Mouse (Mus musculus): ENCODE data around the gene Pbxip1. TPM values are rescaled to one million over a fixed set of nuclear protein-coding genes. Genes with fewer than 3 reads are reported as not detected.

Pbxip1 gene
- polyA plus RNA-seq, 1 experiment from 2014 or later: 7.6 TPM

GRCm38 (mm10) chr3:89456726-89457665 lies 20.5 kb downstream of the Pbxip1 start:
- Histone ChIP-seq H3K27me3 (ENCODE audit: control insufficient read depth, insufficient read depth, low read length) (no peaks in the 10 kb centered on the region), H3K36me3 (ENCODE audit: control insufficient read depth, insufficient read depth, low read length) (no peaks in the 10 kb centered on the region), H3K4me2 (ENCODE audit: low read length) (no peak overlapping the region), H3K9me3 (ENCODE audit: control insufficient read depth, low read length) (no peaks in the 10 kb centered on the region), H3K4me1 (ENCODE audit: control insufficient read depth, insufficient read depth, low read length) (peaks cover 8% of the 10 kb centered on the region; the same call in 1 of the 2 replicates), H3K4me3 (replicated peaks; ENCODE audit: low read depth, low read length) (no peak overlapping the region), H3K9ac (replicated peaks; ENCODE audit: low read length) (no peak overlapping the region), H3K27ac (replicated peaks; ENCODE audit: low read depth, low read length) (no peak overlapping the region)
- no peak for ATAC-seq (ENCODE audit: low FRiP score, low TSS enrichment)
- peak; percentile 80 for DNase-seq
- 31% methylated on average over 10 of the region's 10 CpGs for WGBS

- DNase-seq (no peak), ATAC-seq (ENCODE audit: low FRiP score, low TSS enrichment) (peak; percentile 23; the same call in 1 of the 2 replicates)
- Histone ChIP-seq H3K27me3 (ENCODE audit: control insufficient read depth, insufficient read depth, low read length) (no peaks in the 10 kb centered on the region), H3K36me3 (ENCODE audit: control insufficient read depth, insufficient read depth, low read length) (no peaks in the 10 kb centered on the region), H3K9me3 (ENCODE audit: control insufficient read depth, low read length) (no peaks in the 10 kb centered on the region), H3K9ac (replicated peaks; ENCODE audit: low read length) (no peak overlapping the region; the same call in 1 of the 2 replicates), H3K4me1 (ENCODE audit: control insufficient read depth, insufficient read depth, low read length) (peaks cover 8% of the 10 kb centered on the region; the same call in 1 of the 2 replicates), H3K4me2 (ENCODE audit: low read length) (peak overlapping the region; percentile 69), H3K27ac (replicated peaks; ENCODE audit: low read depth, low read length) (peak overlapping the region; percentile 91), H3K4me3 (replicated peaks; ENCODE audit: low read depth, low read length) (peak overlapping the region; percentile 65)
- whole genome bisulfite sequencing: 47% methylated on average over 13 of the region's 13 CpGs
These were observed 22.0 kb downstream of the Pbxip1 start for GRCm38 (mm10) chr3:89458372-89458964.

- Histone ChIP-seq H3K9me3 (ENCODE audit: control insufficient read depth, low read length) (no peaks in the 10 kb centered on the region), H3K27me3 (ENCODE audit: control insufficient read depth, insufficient read depth, low read length) (no peaks in the 10 kb centered on the region), H3K4me3 (replicated peaks; ENCODE audit: low read depth, low read length) (peak overlapping the region; percentile 65), H3K27ac (replicated peaks; ENCODE audit: low read depth, low read length) (peak overlapping the region; percentile 91), H3K4me1 (ENCODE audit: control insufficient read depth, insufficient read depth, low read length) (peaks cover 8% of the 10 kb centered on the region; the same call in 1 of the 2 replicates), H3K4me2 (ENCODE audit: low read length) (peak overlapping the region; percentile 69), H3K9ac (replicated peaks; ENCODE audit: low read length) (peak overlapping the region; percentile 87), H3K36me3 (ENCODE audit: control insufficient read depth, insufficient read depth, low read length) (peaks cover 6% of the 10 kb centered on the region; the same call in 1 of the 2 replicates)
- WGBS: 1% methylated on average over 36 of the region's 36 CpGs
- DNase-seq: peak; percentile 96
- ATAC-seq (ENCODE audit: low FRiP score, low TSS enrichment): peak; percentile 92
These were observed 22.7 kb downstream of the Pbxip1 start for GRCm38 (mm10) chr3:89458965-89459807.

GRCm38 (mm10) chr3:89468268-89468667 lies 31.8 kb downstream of the Pbxip1 start:
- Histone ChIP-seq H3K9me3 (ENCODE audit: control insufficient read depth, low read length) (no peaks in the 10 kb centered on the region), H3K27me3 (ENCODE audit: control insufficient read depth, insufficient read depth, low read length) (no peaks in the 10 kb centered on the region), H3K9ac (replicated peaks; ENCODE audit: low read length) (no peak overlapping the region), H3K36me3 (ENCODE audit: control insufficient read depth, insufficient read depth, low read length) (peaks cover 38% of the 10 kb centered on the region), H3K4me1 (ENCODE audit: control insufficient read depth, insufficient read depth, low read length) (no peaks in the 10 kb centered on the region), H3K4me3 (replicated peaks; ENCODE audit: low read depth, low read length) (no peak overlapping the region), H3K27ac (replicated peaks; ENCODE audit: low read depth, low read length) (no peak overlapping the region), H3K4me2 (ENCODE audit: low read length) (no peak overlapping the region)
- DNase-seq (no peak), ATAC-seq (ENCODE audit: low FRiP score, low TSS enrichment) (no peak)
- 50% methylated on average over 4 of the region's 4 CpGs for WGBS

- Histone ChIP-seq H3K36me3 (ENCODE audit: control insufficient read depth, insufficient read depth, low read length) (peaks cover 26% of the 10 kb centered on the region), H3K9ac (replicated peaks; ENCODE audit: low read length) (no peak overlapping the region), H3K27me3 (ENCODE audit: control insufficient read depth, insufficient read depth, low read length) (no peaks in the 10 kb centered on the region), H3K27ac (replicated peaks; ENCODE audit: low read depth, low read length) (no peak overlapping the region), H3K4me1 (ENCODE audit: control insufficient read depth, insufficient read depth, low read length) (no peaks in the 10 kb centered on the region), H3K4me2 (ENCODE audit: low read length) (no peak overlapping the region), H3K9me3 (ENCODE audit: control insufficient read depth, low read length) (no peaks in the 10 kb centered on the region), H3K4me3 (replicated peaks; ENCODE audit: low read depth, low read length) (no peak overlapping the region)
- ATAC-seq (ENCODE audit: low FRiP score, low TSS enrichment) (no peak), DNase-seq (no peak)
- 84% methylated on average over 7 of the region's 7 CpGs for WGBS
These were observed 35.8 kb downstream of the Pbxip1 start for GRCm38 (mm10) chr3:89472280-89472679.

GRCm38 (mm10) chr3:89473838-89474237 lies 37.3 kb downstream of the Pbxip1 start:
- Histone ChIP-seq H3K9ac (replicated peaks; ENCODE audit: low read length) (no peak overlapping the region), H3K4me3 (replicated peaks; ENCODE audit: low read depth, low read length) (no peak overlapping the region), H3K27me3 (ENCODE audit: control insufficient read depth, insufficient read depth, low read length) (no peaks in the 10 kb centered on the region)

GRCm38 (mm10) chr3:89479055-89479454 lies 42.5 kb downstream of the Pbxip1 start:
- ATAC-seq (ENCODE audit: low FRiP score, low TSS enrichment) (no peak), DNase-seq (no peak)
- H3K36me3 ChIP-seq (ENCODE audit: control insufficient read depth, insufficient read depth, low read length): no peaks in the 10 kb centered on the region
- no peaks in the 10 kb centered on the region for H3K27me3 ChIP-seq (ENCODE audit: control insufficient read depth, insufficient read depth, low read length)
- no peaks in the 10 kb centered on the region for H3K4me1 ChIP-seq (ENCODE audit: control insufficient read depth, insufficient read depth, low read length)
- H3K9ac ChIP-seq (replicated peaks; ENCODE audit: low read length): no peak overlapping the region
- H3K4me2 ChIP-seq (ENCODE audit: low read length): no peak overlapping the region
- H3K27ac ChIP-seq (replicated peaks; ENCODE audit: low read depth, low read length): no peak overlapping the region
- H3K4me3 ChIP-seq (replicated peaks; ENCODE audit: low read depth, low read length): no peak overlapping the region
- H3K9me3 ChIP-seq (ENCODE audit: control insufficient read depth, low read length): no peaks in the 10 kb centered on the region
- 76% methylated on average over 6 of the region's 6 CpGs for WGBS

More at GRCm38 (mm10) chr3:89473838-89474237, 37.3 kb downstream of the Pbxip1 start:
- ATAC-seq (ENCODE audit: low FRiP score, low TSS enrichment) (no peak), DNase-seq (no peak)
- Histone ChIP-seq H3K36me3 (ENCODE audit: control insufficient read depth, insufficient read depth, low read length) (peaks cover 12% of the 10 kb centered on the region), H3K4me1 (ENCODE audit: control insufficient read depth, insufficient read depth, low read length) (no peaks in the 10 kb centered on the region), H3K27ac (replicated peaks; ENCODE audit: low read depth, low read length) (no peak overlapping the region), H3K4me2 (ENCODE audit: low read length) (no peak overlapping the region), H3K9me3 (ENCODE audit: control insufficient read depth, low read length) (no peaks in the 10 kb centered on the region)
- 81% methylated on average over 6 of the region's 6 CpGs for WGBS

GRCm38 (mm10) chr3:89481488-89481887 lies 45.0 kb downstream of the Pbxip1 start:
- Histone ChIP-seq H3K4me3 (replicated peaks; ENCODE audit: low read depth, low read length) (no peak overlapping the region), H3K9me3 (ENCODE audit: control insufficient read depth, low read length) (no peaks in the 10 kb centered on the region), H3K9ac (replicated peaks; ENCODE audit: low read length) (no peak overlapping the region), H3K4me2 (ENCODE audit: low read length) (no peak overlapping the region), H3K4me1 (ENCODE audit: control insufficient read depth, insufficient read depth, low read length) (no peaks in the 10 kb centered on the region), H3K36me3 (ENCODE audit: control insufficient read depth, insufficient read depth, low read length) (no peaks in the 10 kb centered on the region), H3K27ac (replicated peaks; ENCODE audit: low read depth, low read length) (no peak overlapping the region), H3K27me3 (ENCODE audit: control insufficient read depth, insufficient read depth, low read length) (no peaks in the 10 kb centered on the region)
- WGBS: 43% methylated on average over 2 of the region's 2 CpGs
- DNase-seq (no peak), ATAC-seq (ENCODE audit: low FRiP score, low TSS enrichment) (no peak)
